Mouse (Mus musculus) thymus, postnatal 36 days (tissue): Measurements from ENCODE around the gene Smpd2.

Experiments used
- DNase-seq, 2 experiments: peaks; one replicate each; pipeline ENCODE4 v3.0.0; 2022; ENCODE audit warnings: mixed read lengths in 2 of 2

The Smpd2 gene

GRCm38 (mm10) chr10:41486506-41487170 lies 3.5 kb downstream of the Smpd2 start:
- DNase-seq: no peak

- DNase-seq: no peak
These were observed 4.4 kb downstream of the Smpd2 start for GRCm38 (mm10) chr10:41485778-41486177.

- DNase-seq: no peak
These were observed 7.7 kb downstream of the Smpd2 start for GRCm38 (mm10) chr10:41482446-41482845.

- no peak for DNase-seq
These were observed 9.0 kb downstream of the Smpd2 start for GRCm38 (mm10) chr10:41480938-41481880.

- DNase-seq: no peak
These were observed 10.2 kb downstream of the Smpd2 start for GRCm38 (mm10) chr10:41479961-41480360.

GRCm38 (mm10) chr10:41477278-41478181 lies 12.6 kb downstream of the Smpd2 start:
- peak; percentile 70 to 80 for DNase-seq

GRCm38 (mm10) chr10:41477018-41477277 lies 13.2 kb downstream of the Smpd2 start:
- DNase-seq: peak; percentile 64 to 68

- peak; percentile 74 to 81 for DNase-seq
These were observed 13.8 kb downstream of the Smpd2 start, which contains the start of gene Mical1 for GRCm38 (mm10) chr10:41476171-41477017. Gene Mical1 (plus strand): TSS chr10:41476314.

- no peak for DNase-seq
These were observed 15.2 kb downstream of the Smpd2 start for GRCm38 (mm10) chr10:41474981-41475391.

GRCm38 (mm10) chr10:41473782-41474468 lies 16.2 kb downstream of the Smpd2 start:
- DNase-seq: no peak

GRCm38 (mm10) chr10:41472962-41473481 lies 17.1 kb downstream of the Smpd2 start:
- DNase-seq: no peak

GRCm38 (mm10) chr10:41472534-41472933 lies 17.6 kb downstream of the Smpd2 start:
- no peak for DNase-seq

GRCm38 (mm10) chr10:41470693-41471092 lies 19.5 kb downstream of the Smpd2 start:
- no peak for DNase-seq

GRCm38 (mm10) chr10:41467325-41467724 lies 22.8 kb downstream of the Smpd2 start:
- no peak for DNase-seq

- DNase-seq: no peak
These were observed 25.7 kb downstream of the Smpd2 start for GRCm38 (mm10) chr10:41464401-41464955.

GRCm38 (mm10) chr10:41461057-41461722 lies 29.0 kb downstream of the Smpd2 start:
- no peak for DNase-seq

- no peak for DNase-seq
These were observed 29.7 kb downstream of the Smpd2 start for GRCm38 (mm10) chr10:41460501-41460900.

GRCm38 (mm10) chr10:41459990-41460389 lies 30.2 kb downstream of the Smpd2 start:
- DNase-seq: no peak

GRCm38 (mm10) chr10:41452791-41453190 lies 37.4 kb downstream of the Smpd2 start:
- DNase-seq: no peak

GRCm38 (mm10) chr10:41451656-41452055 lies 38.5 kb downstream of the Smpd2 start:
- DNase-seq: no peak
